Mouse (Mus musculus) liver, embryonic 11.5 days (tissue): ENCODE data around the gene Tmem238. TPM values are rescaled to one million over a fixed set of nuclear protein-coding genes. Genes with fewer than 3 reads are reported as not detected.
A peak's percentile ranks its signal among the peaks of the same experiment; 100 is the strongest.

Source experiments
- ATAC-seq: fragments of 200-750 bp; cut with Nextera tagmentation; replicated peaks from 2 replicates; pipeline ENCODE4 v1.8.0; 2017; ENCODE audit warnings: moderate number of reproducible peaks, mild to moderate bottlenecking, moderate TSS enrichment, moderate library complexity; ENCODE audit not compliant: low FRiP score
- DNase-seq: peaks from one replicate; pipeline ENCODE4 v3.0.0-alpha.2; 2017; ENCODE audit warnings: low spot score
- H3K27ac ChIP-seq: fragments of 300-500 bp; sonication (generic); 2 replicates; pipeline ENCODE4 v1.5.1; 2014; ENCODE audit warnings: mild to moderate bottlenecking, low read depth, low read length, control low read depth
- H3K27me3 ChIP-seq: fragments of 300-500 bp; sonication (generic); replicated peaks from 2 replicates; pipeline ENCODE4 v1.6.1; 2014; ENCODE audit warnings: low read length, mixed read lengths; ENCODE audit not compliant: control insufficient read depth, insufficient read depth
- H3K36me3 ChIP-seq: fragments of 300-500 bp; sonication (generic); 2 replicates; pipeline ENCODE4 v1.6.1; 2014; ENCODE audit warnings: mild to moderate bottlenecking, low read length, moderate library complexity, mixed read lengths; ENCODE audit not compliant: control insufficient read depth, insufficient read depth
- H3K4me1 ChIP-seq: fragments of 300-500 bp; sonication (generic); replicated peaks from 2 replicates; pipeline ENCODE4 v1.6.1; 2014; ENCODE audit warnings: low read length, mixed read lengths; ENCODE audit not compliant: control insufficient read depth, insufficient read depth
- H3K4me2 ChIP-seq: fragments of 300-500 bp; sonication (generic); 2 replicates; pipeline ENCODE4 v1.6.1; 2014; ENCODE audit warnings: mild to moderate bottlenecking, control low read depth, moderate library complexity
- H3K4me3 ChIP-seq: fragments of 300-500 bp; sonication (generic); 2 replicates; pipeline ENCODE4 v1.5.1; 2014; ENCODE audit warnings: low read depth, low read length, control low read depth
- H3K9ac ChIP-seq: fragments of 300-500 bp; sonication (generic); 2 replicates; pipeline ENCODE4 v1.6.1; 2014; ENCODE audit warnings: low read depth, low read length, control low read depth
- H3K9me3 ChIP-seq: fragments of 300-500 bp; sonication (generic); 2 replicates; pipeline ENCODE4 v1.6.1; 2016; ENCODE audit warnings: low read length, inconsistent platforms, mixed read lengths; ENCODE audit not compliant: control insufficient read depth
- WGBS: fragments of 180-500 bp; shearing (Covaris S2); extraction: QIAGEN DNeasy Blood & Tissue Kit; methylation state at CpG from one replicate; pipeline ENCODE4 v1.1.7; 2014; 5-methylcytosine and 5-hydroxymethylcytosine counted together
- polyA plus RNA-seq: library from polyadenylated mRNA; unstranded; fragments of >200 nt; fragmentation: Nextera tagmentation; extraction: Ambion mirVana; gene quantifications from 2 replicates; pipeline ENCODE4 v1.2.1, GENCODE M21; 2014

Gene Tmem238
- polyA plus RNA-seq, 1 experiment from 2014 or later, result 12.4 TPM

DNA sequence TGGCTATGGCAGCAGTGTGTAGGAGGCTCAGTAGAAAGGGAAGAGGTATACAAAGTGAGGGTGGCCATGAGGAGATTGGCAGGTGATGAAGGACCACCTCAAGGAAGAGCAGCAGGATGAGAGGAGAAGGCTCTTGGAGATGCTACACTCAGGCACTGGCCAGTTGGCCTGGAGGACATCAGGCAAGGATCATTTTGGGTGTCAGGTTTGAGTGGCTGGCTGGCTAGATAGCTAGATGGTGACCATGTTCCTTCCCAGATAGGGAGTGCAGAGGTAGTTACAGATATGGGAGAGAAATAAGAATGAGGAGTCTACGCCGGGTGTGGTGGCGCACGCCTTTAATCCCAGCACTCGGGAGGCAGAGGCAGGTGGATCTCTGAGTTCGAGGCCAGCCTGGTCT lies 44.6 kb downstream of the Tmem238 start:
- Histone ChIP-seq H3K4me3 (peak overlapping the region; percentile 17; the same call in 1 of the 2 replicates), H3K36me3 (peaks cover 32% of the 10 kb centered on the region), H3K27ac (peak overlapping the region; percentile 92), H3K27me3 (no peaks in the 10 kb centered on the region), H3K9me3 (no peaks in the 10 kb centered on the region), H3K4me2 (peak overlapping the region; percentile 29; the same call in 1 of the 2 replicates), H3K9ac (peak overlapping the region; percentile 97; the same call in 1 of the 2 replicates), H3K4me1 (peaks cover 72% of the 10 kb centered on the region)
- 68% methylated on average over 5 of the region's 6 CpGs for WGBS
- ATAC-seq (no peak), DNase-seq (no peak)

DNA sequence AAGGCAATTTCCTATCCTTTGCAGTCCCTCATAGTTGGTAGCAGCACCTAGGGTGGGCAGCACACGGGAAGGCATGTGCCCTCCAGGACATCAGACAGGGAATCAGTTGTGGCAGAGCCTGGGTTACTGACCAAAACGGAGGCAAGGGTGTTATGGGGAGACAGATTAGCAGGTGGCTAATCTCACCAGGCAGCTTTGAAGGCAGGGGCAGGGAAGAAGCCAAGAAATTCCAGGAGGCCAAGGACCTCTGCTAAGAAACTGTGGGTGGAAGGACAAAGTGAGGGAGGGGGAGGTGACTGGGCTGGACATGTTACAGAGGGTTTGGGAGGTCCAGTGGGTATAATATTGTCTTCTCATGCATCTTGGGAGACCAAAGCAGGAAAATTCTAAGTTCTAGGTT lies 46.1 kb downstream of the Tmem238 start:
- peaks cover 29% of the 10 kb centered on the region for H3K36me3 ChIP-seq
- H3K9me3 ChIP-seq, result no peaks in the 10 kb centered on the region
- peak overlapping the region; percentile 86 for H3K4me3 ChIP-seq
- DNase-seq (no peak), ATAC-seq (no peak)
- 34% methylated on average over 2 of the region's 2 CpGs for WGBS
- peak overlapping the region; percentile 97 for H3K9ac ChIP-seq
- H3K27ac ChIP-seq, result peak overlapping the region; percentile 92
- peaks cover 66% of the 10 kb centered on the region for H3K4me1 ChIP-seq
- H3K4me2 ChIP-seq, result peak overlapping the region; percentile 81
- no peaks in the 10 kb centered on the region for H3K27me3 ChIP-seq

GRCm38 (mm10) chr7:4742482-4742819 lies 47.0 kb downstream of the Tmem238 start:
- peaks cover 58% of the 10 kb centered on the region for H3K4me1 ChIP-seq
- H3K4me3 ChIP-seq, result peak overlapping the region; percentile 86
- H3K4me2 ChIP-seq, result peak overlapping the region; percentile 81
- ATAC-seq (no peak), DNase-seq (no peak)
- H3K9me3 ChIP-seq, result no peaks in the 10 kb centered on the region
- H3K27ac ChIP-seq, result peak overlapping the region; percentile 92
- peaks cover 29% of the 10 kb centered on the region for H3K36me3 ChIP-seq
- H3K9ac ChIP-seq, result peak overlapping the region; percentile 97
- WGBS, result 73% methylated on average over 6 of the region's 6 CpGs
- H3K27me3 ChIP-seq, result no peaks in the 10 kb centered on the region

GRCm38 (mm10) chr7:4741672-4742481 lies 47.6 kb downstream of the Tmem238 start:
- ATAC-seq, result peak; percentile 36

DNA sequence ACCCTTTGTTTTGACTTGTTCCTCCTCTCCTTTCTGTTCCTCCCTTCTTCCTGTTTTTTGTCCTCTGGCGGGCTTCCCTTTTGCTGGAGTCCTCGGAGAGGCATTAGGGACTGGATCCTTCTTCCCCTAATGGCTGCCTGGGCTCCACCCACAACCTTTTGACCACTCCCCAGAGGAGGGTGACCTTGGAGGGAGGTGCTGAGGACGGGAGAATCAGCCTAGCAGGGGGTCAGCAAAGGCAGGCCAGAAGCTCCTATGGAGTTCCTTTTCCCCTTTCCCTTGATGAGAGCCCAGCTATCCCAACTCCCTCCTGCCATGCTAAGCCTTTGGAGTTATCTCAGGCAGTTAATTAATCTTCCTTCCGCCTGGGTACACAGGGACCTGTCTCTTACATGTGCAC lies 48.3 kb downstream of the Tmem238 start:
- DNase-seq, result peak; percentile 75
- Histone ChIP-seq H3K27ac (peak overlapping the region; percentile 92), H3K4me1 (peaks cover 47% of the 10 kb centered on the region), H3K36me3 (peaks cover 20% of the 10 kb centered on the region), H3K27me3 (no peaks in the 10 kb centered on the region), H3K4me2 (peak overlapping the region; percentile 81), H3K9me3 (no peaks in the 10 kb centered on the region), H3K9ac (peak overlapping the region; percentile 97), H3K4me3 (peak overlapping the region; percentile 86)
- ATAC-seq, result peak; percentile 55
- 8% methylated on average over 4 of the region's 4 CpGs for WGBS

More at GRCm38 (mm10) chr7:4741672-4742481, 47.6 kb downstream of the Tmem238 start:
- Histone ChIP-seq H3K27ac (peak overlapping the region; percentile 92), H3K9ac (peak overlapping the region; percentile 97), H3K4me1 (peaks cover 54% of the 10 kb centered on the region), H3K4me2 (peak overlapping the region; percentile 81), H3K4me3 (peak overlapping the region; percentile 86), H3K36me3 (peaks cover 26% of the 10 kb centered on the region), H3K27me3 (no peaks in the 10 kb centered on the region), H3K9me3 (no peaks in the 10 kb centered on the region)
- DNase-seq, result no peak
- WGBS, result 70% methylated on average over 21 of the region's 21 CpGs

DNA sequence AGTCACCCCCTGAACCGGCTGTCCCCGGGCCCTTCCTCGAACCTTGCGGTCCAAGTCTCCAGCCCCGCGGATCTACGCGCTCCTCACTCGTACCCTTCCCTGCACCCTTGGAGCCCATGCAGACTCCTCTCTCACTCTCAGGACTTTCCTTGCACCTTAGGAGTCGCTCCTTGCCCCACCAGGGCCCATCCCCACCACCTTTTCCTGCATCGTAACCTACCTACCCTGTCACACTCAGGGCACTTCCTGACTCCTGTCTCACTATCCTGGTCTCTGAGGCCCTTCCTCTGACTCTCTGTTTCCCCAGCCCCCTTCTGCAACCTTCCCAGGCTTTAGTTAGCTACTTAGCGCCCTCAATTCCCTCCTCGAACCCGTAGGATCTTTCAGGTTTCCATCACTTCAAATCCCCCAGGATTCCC lies 49.1 kb downstream of the Tmem238 start:
- H3K4me1 ChIP-seq, result peaks cover 39% of the 10 kb centered on the region
- H3K9me3 ChIP-seq, result no peaks in the 10 kb centered on the region
- peaks cover 12% of the 10 kb centered on the region; the same call in 1 of the 2 replicates for H3K36me3 ChIP-seq
- DNase-seq (no peak), ATAC-seq (peak; percentile 12)
- peak overlapping the region; percentile 97 for H3K9ac ChIP-seq
- WGBS, result 0% methylated on average over 14 of the region's 14 CpGs
- H3K27ac ChIP-seq, result peak overlapping the region; percentile 92
- peak overlapping the region; percentile 86 for H3K4me3 ChIP-seq
- H3K27me3 ChIP-seq, result no peaks in the 10 kb centered on the region
- H3K4me2 ChIP-seq, result peak overlapping the region; percentile 81

GRCm38 (mm10) chr7:4739544-4740275 lies 49.7 kb downstream of the Tmem238 start, which contains the start of gene Kmt5c:
Gene Kmt5c, plus strand, starts transcription at chr7:4740115.
- peak; percentile 90 for DNase-seq
- H3K9ac ChIP-seq, result peak within 1 kb of the TSS; percentile 97
- no peaks in the 10 kb centered on the region for H3K9me3 ChIP-seq
- H3K4me2 ChIP-seq, result peak within 1 kb of the TSS; percentile 81
- peaks cover 9% of the 10 kb centered on the region; the same call in 1 of the 2 replicates for H3K36me3 ChIP-seq
- peak; percentile 87 for ATAC-seq
- H3K4me1 ChIP-seq, result peaks cover 34% of the 10 kb centered on the region
- WGBS, result under 1% methylated on average over 34 of the region's 44 CpGs
- no peaks in the 10 kb centered on the region for H3K27me3 ChIP-seq
- H3K27ac ChIP-seq, result peak within 1 kb of the TSS; percentile 92
- H3K4me3 ChIP-seq, result peak within 1 kb of the TSS; percentile 86

- H3K4me3 ChIP-seq, result peak overlapping the region; percentile 45
- H3K27ac ChIP-seq, result no peak overlapping the region
- peaks cover 29% of the 10 kb centered on the region for H3K4me1 ChIP-seq
- peak overlapping the region; percentile 31; the same call in 1 of the 2 replicates for H3K9ac ChIP-seq
- 60% methylated on average over 10 of the region's 10 CpGs for WGBS
- H3K4me2 ChIP-seq, result peak overlapping the region; percentile 68
- peaks cover 4% of the 10 kb centered on the region; the same call in 1 of the 2 replicates for H3K36me3 ChIP-seq
- ATAC-seq, result no peak
- no peaks in the 10 kb centered on the region for H3K9me3 ChIP-seq
- no peaks in the 10 kb centered on the region for H3K27me3 ChIP-seq
- no peak for DNase-seq
These were observed 50.4 kb downstream of the Tmem238 start for GRCm38 (mm10) chr7:4739041-4739543.
